Mouse (Mus musculus) liver, adult 2 months (tissue): ENCODE measurements around the gene Dnmbp. TPM values are rescaled to one million over a fixed set of nuclear protein-coding genes. Genes with fewer than 3 reads are reported as not detected.

Source experiments
- DNase-seq: peaks from one replicate; pipeline ENCODE4 v3.0.0-alpha.2; 2011; ENCODE audit warnings: low read depth, low spot score; ENCODE audit errors: extremely low read depth
- H3K27ac ChIP-seq: fragments of 200-500 bp; replicated peaks from 2 replicates; pipeline ENCODE4 v1.5.1; 2012; ENCODE audit warnings: low read depth, mild to moderate bottlenecking, control low read depth, inconsistent platforms, low read length; ENCODE audit not compliant: insufficient read depth
- H3K27me3 ChIP-seq: fragments of 200-500 bp; 2 replicates; pipeline ENCODE4 v1.6.1; 2012; ENCODE audit warnings: mild to moderate bottlenecking, moderate library complexity, low read length, inconsistent platforms; ENCODE audit not compliant: control insufficient read depth, insufficient read depth
- H3K36me3 ChIP-seq: fragments of 200-500 bp; 2 replicates; pipeline ENCODE4 v1.6.1; 2012; ENCODE audit warnings: low read length, inconsistent platforms; ENCODE audit not compliant: control insufficient read depth, insufficient read depth
- H3K4me1 ChIP-seq: fragments of 200-500 bp; 2 replicates; pipeline ENCODE4 v1.6.1; 2011; ENCODE audit warnings: low read length; ENCODE audit not compliant: control insufficient read depth, insufficient read depth
- H3K4me3 ChIP-seq: fragments of 200-500 bp; 2 replicates; pipeline ENCODE4 v1.5.1; 2011; ENCODE audit warnings: low read depth, mild to moderate bottlenecking, control low read depth, low read length, moderate library complexity; ENCODE audit not compliant: insufficient read depth
- H3K79me2 ChIP-seq: fragments of 200-500 bp; 2 replicates; pipeline ENCODE4 v1.6.1; 2012; ENCODE audit warnings: inconsistent platforms, mild to moderate bottlenecking, low read length, moderate library complexity; ENCODE audit not compliant: control insufficient read depth, insufficient read depth
- H3K9ac ChIP-seq: fragments of 200-500 bp; 2 replicates; pipeline ENCODE4 v1.6.1; 2012; ENCODE audit warnings: low read depth, mild to moderate bottlenecking, control low read depth, inconsistent platforms, low read length
- CTCF ChIP-seq: fragments of 200-500 bp; IDR thresholded peaks from 2 replicates; pipeline ENCODE4 v1.5.1; 2011; ENCODE audit warnings: low read depth, low read length, control low read depth
- POLR2A ChIP-seq: fragments of 200-500 bp; IDR thresholded peaks from 2 replicates; pipeline ENCODE4 v1.6.1; 2011; ENCODE audit warnings: low read length, control low read depth; ENCODE audit not compliant: insufficient read depth; ENCODE audit errors: extremely low read depth
- WGBS: fragments of 180-500 bp; shearing (Covaris S2); methylation state at CpG from one replicate; pipeline ENCODE4 v1.1.7; 2018; 5-methylcytosine and 5-hydroxymethylcytosine counted together
- polyA plus RNA-seq: library from polyadenylated mRNA; depleted of rRNA; stranded (reverse); fragments of >200 nt; gene quantifications from 2 replicates; pipeline ENCODE4 v1.2.3, GENCODE M21; 2012
- total RNA-seq: library from RNA; depleted of rRNA; stranded (reverse); fragments of >200 nt; gene quantifications from 2 replicates; pipeline ENCODE4 v1.2.3, GENCODE M21; 2014

The Dnmbp gene
- total and polyA plus RNA-seq, 2 experiments, result 15.6 to 24.7 TPM

- H3K36me3 ChIP-seq, result no peaks in the 10 kb centered on the region; the same call in 1 of the 2 replicates
- peaks cover 10% of the 10 kb centered on the region; the same call in 1 of the 2 replicates for H3K4me1 ChIP-seq
- peaks cover 13% of the 10 kb centered on the region; the same call in 1 of the 2 replicates for H3K79me2 ChIP-seq
- no peak for TF ChIP-seq CTCF
- TF ChIP-seq POLR2A, result no peak
- no peak for DNase-seq
- WGBS, result 69% methylated on average over 21 of the region's 21 CpGs
- H3K9ac ChIP-seq, result no peak overlapping the region
- H3K27me3 ChIP-seq, result no peaks in the 10 kb centered on the region
- no peak overlapping the region for H3K4me3 ChIP-seq
- no peak overlapping the region; the same call in 1 of the 2 replicates for H3K27ac ChIP-seq
Measured at GRCm38 (mm10) chr19:43916586-43917405, 23.2 kb downstream of the Dnmbp start.

- no peaks in the 10 kb centered on the region for H3K27me3 ChIP-seq
- H3K79me2 ChIP-seq, result peaks cover 13% of the 10 kb centered on the region; the same call in 1 of the 2 replicates
- DNase-seq, result no peak
- no peak for TF ChIP-seq POLR2A
- H3K27ac ChIP-seq, result no peak overlapping the region
- WGBS, result 84% methylated on average over 9 of the region's 9 CpGs
- H3K36me3 ChIP-seq, result peaks cover 2% of the 10 kb centered on the region; the same call in 1 of the 2 replicates
- no peak overlapping the region for H3K9ac ChIP-seq
- H3K4me1 ChIP-seq, result peaks cover 10% of the 10 kb centered on the region; the same call in 1 of the 2 replicates
- H3K4me3 ChIP-seq, result no peak overlapping the region
Measured at GRCm38 (mm10) chr19:43915431-43915830, 24.6 kb downstream of the Dnmbp start.

- Histone ChIP-seq H3K9ac (no peak overlapping the region), H3K79me2 (peaks cover 13% of the 10 kb centered on the region; the same call in 1 of the 2 replicates), H3K27me3 (no peaks in the 10 kb centered on the region), H3K36me3 (peaks cover 2% of the 10 kb centered on the region; the same call in 1 of the 2 replicates), H3K27ac (no peak overlapping the region), H3K4me1 (peaks cover 10% of the 10 kb centered on the region; the same call in 1 of the 2 replicates), H3K4me3 (no peak overlapping the region)
- no peak for TF ChIP-seq CTCF
- TF ChIP-seq POLR2A, result no peak
- whole genome bisulfite sequencing, result 89% methylated on average over 9 of the region's 9 CpGs
- no peak for DNase-seq
Measured at GRCm38 (mm10) chr19:43914986-43915385, 25.0 kb downstream of the Dnmbp start.

GRCm38 (mm10) chr19:43912775-43913486 is 27.1 kb downstream of the Dnmbp start:
- Histone ChIP-seq H3K36me3 (peaks cover 2% of the 10 kb centered on the region; the same call in 1 of the 2 replicates), H3K9ac (no peak overlapping the region), H3K4me3 (no peak overlapping the region), H3K27me3 (no peaks in the 10 kb centered on the region), H3K79me2 (peaks cover 13% of the 10 kb centered on the region; the same call in 1 of the 2 replicates), H3K27ac (no peak overlapping the region), H3K4me1 (no peaks in the 10 kb centered on the region)
- no peak for DNase-seq
- 86% methylated on average over 4 of the region's 4 CpGs for WGBS
- TF ChIP-seq CTCF (no peak), POLR2A (no peak)

GRCm38 (mm10) chr19:43906492-43906891 is 33.5 kb downstream of the Dnmbp start:
- no peak for TF ChIP-seq POLR2A
- TF ChIP-seq CTCF, result peak; percentile 16; the same call in 1 of the 2 replicates
- WGBS, result 94% methylated on average over 7 of the region's 7 CpGs
- Histone ChIP-seq H3K36me3 (peaks cover 3% of the 10 kb centered on the region; the same call in 1 of the 2 replicates), H3K9ac (no peak overlapping the region), H3K27me3 (no peaks in the 10 kb centered on the region), H3K79me2 (peaks cover 3% of the 10 kb centered on the region; the same call in 1 of the 2 replicates), H3K4me1 (no peaks in the 10 kb centered on the region), H3K27ac (no peak overlapping the region), H3K4me3 (no peak overlapping the region)
- no peak for DNase-seq
